Mouse (Mus musculus) liver, embryonic 14.5 days (tissue): ENCODE measurements at regions not wholly inside any gene's neighbourhood (a gene's known extent, or its start where the extent isn't known, plus 50 kb on each side); places are given as distances from the start of the nearest gene placed in this dataset.

Experiments used
- CTCF ChIP-seq: IDR thresholded peaks from 2 replicates; pipeline ENCODE4 v1.5.1; 2016; ENCODE audit warnings: antibody characterized with exemption, low read depth, control low read depth
- EP300 ChIP-seq: IDR thresholded peaks from 2 replicates; pipeline ENCODE4 v1.6.1; 2016; ENCODE audit warnings: antibody characterized with exemption, low read depth

- TF ChIP-seq CTCF = no peak
- no peak for TF ChIP-seq EP300
Observed at GRCm38 (mm10) chr14:86339007-86339406, 802.0 kb downstream of the Diaph3 start.
